In genomic region chr13:83730155-83730712, GRCm38 (mm10) we compare ENCODE assay signal across 8 mouse cellular contexts.
DNase-seq lines count a peak whose midpoint lies in the region; ATAC-seq and TF ChIP-seq lines count a peak whose summit lies in the region.

No protein-coding gene starts in this region.

- H3K27ac ChIP-seq in kidney, postnatal 0 days: peak overlapping the region; percentile 91
- peak overlapping the region; percentile 94 for H3K27ac ChIP-seq in embryonic facial prominence, embryonic 10.5 days (replicated peaks)
- H3K27ac ChIP-seq in intestine, embryonic 16.5 days (ENCODE audit: low read length): peak overlapping the region; percentile 54; the same call in 1 of the 2 replicates
- H3K27ac ChIP-seq in neural tube, embryonic 13.5 days (replicated peaks): peak overlapping the region; percentile 100

- TF ChIP-seq CTCF in kidney, postnatal 0 days (IDR thresholded peaks at IDR 0.05; ENCODE audit: low read depth): no peak

- peaks cover 56% of the 10 kb centered on the region for H3K27me3 ChIP-seq in kidney, postnatal 0 days (ENCODE audit: insufficient read depth, low read length)
- peaks cover 99% of the 10 kb centered on the region for H3K27me3 ChIP-seq in embryonic facial prominence, embryonic 10.5 days (replicated peaks; ENCODE audit: low read depth, poor library complexity, severe bottlenecking)
- peaks cover 63% of the 10 kb centered on the region for H3K27me3 ChIP-seq in intestine, embryonic 16.5 days (replicated peaks; ENCODE audit: control insufficient read depth, insufficient read depth, low read length)
- H3K27me3 ChIP-seq in neural tube, embryonic 13.5 days: no peaks in the 10 kb centered on the region

- H3K9me3 ChIP-seq in kidney, postnatal 0 days (replicated peaks; ENCODE audit: low read length): no peaks in the 10 kb centered on the region
- no peaks in the 10 kb centered on the region for H3K9me3 ChIP-seq in embryonic facial prominence, embryonic 10.5 days
- no peaks in the 10 kb centered on the region for H3K9me3 ChIP-seq in intestine, embryonic 16.5 days (ENCODE audit: control insufficient read depth, low read length)
- no peaks in the 10 kb centered on the region for H3K9me3 ChIP-seq in neural tube, embryonic 13.5 days

- peak; percentile 55 for ATAC-seq in kidney, postnatal 0 days (replicated peaks; ENCODE audit: low FRiP score, low read depth)
- ATAC-seq in intestine, embryonic 16.5 days: no peak; the same call in 1 of the 2 replicates
- ATAC-seq in neural tube, embryonic 13.5 days (ENCODE audit: low read depth): no peak; the same call in 1 of the 2 replicates

- H3K4me2 ChIP-seq in kidney, postnatal 0 days (ENCODE audit: low read length): peak overlapping the region; percentile 96
- H3K4me2 ChIP-seq in intestine, embryonic 16.5 days (ENCODE audit: low read depth, low read length): peak overlapping the region; percentile 98
- peak overlapping the region; percentile 69 for H3K4me2 ChIP-seq in neural tube, embryonic 13.5 days

- no peaks in the 10 kb centered on the region for H3K36me3 ChIP-seq in kidney, postnatal 0 days (ENCODE audit: insufficient read depth, low read length)
- H3K36me3 ChIP-seq in embryonic facial prominence, embryonic 10.5 days (replicated peaks): no peaks in the 10 kb centered on the region
- H3K36me3 ChIP-seq in intestine, embryonic 16.5 days (ENCODE audit: control insufficient read depth, insufficient read depth, low read length): no peaks in the 10 kb centered on the region
- peaks cover 8% of the 10 kb centered on the region; the same call in 1 of the 2 replicates for H3K36me3 ChIP-seq in neural tube, embryonic 13.5 days

- H3K4me1 ChIP-seq in kidney, postnatal 0 days (replicated peaks; ENCODE audit: insufficient read depth, low read length): no peaks in the 10 kb centered on the region; the same call in 1 of the 2 replicates
- H3K4me1 ChIP-seq in embryonic facial prominence, embryonic 10.5 days: peaks cover 22% of the 10 kb centered on the region
- peaks cover 10% of the 10 kb centered on the region for H3K4me1 ChIP-seq in intestine, embryonic 16.5 days (ENCODE audit: control insufficient read depth, insufficient read depth, low read length)
- H3K4me1 ChIP-seq in neural tube, embryonic 13.5 days (replicated peaks): no peaks in the 10 kb centered on the region

- DNase-seq in kidney, postnatal 0 days (ENCODE audit: low spot score): no peak
- DNase-seq in kidney, adult 11 months: no peak
- DNase-seq in embryonic facial prominence, embryonic 10.5 days (ENCODE audit: low spot score): no peak
- no peak for DNase-seq in ovary, postnatal 36 days (ENCODE audit: low spot score)
- DNase-seq in thymus, postnatal 4 days: no peak
- no peak for DNase-seq in cerebellum, postnatal 10 days

- 3% methylated on average over 16 of the region's 16 CpGs for WGBS in kidney, postnatal 0 days
- WGBS in embryonic facial prominence, embryonic 10.5 days: under 1% methylated on average over 16 of the region's 16 CpGs
- 4% methylated on average over 16 of the region's 16 CpGs for WGBS in intestine, embryonic 16.5 days
- WGBS in neural tube, embryonic 13.5 days: under 1% methylated on average over 16 of the region's 16 CpGs

- peak overlapping the region; percentile 61 for H3K4me3 ChIP-seq in kidney, postnatal 0 days (replicated peaks; ENCODE audit: low read depth, low read length)
- peak overlapping the region; percentile 72 for H3K4me3 ChIP-seq in embryonic facial prominence, embryonic 10.5 days
- H3K4me3 ChIP-seq in intestine, embryonic 16.5 days (ENCODE audit: low read length): peak overlapping the region; percentile 65
- peak overlapping the region; percentile 84 for H3K4me3 ChIP-seq in neural tube, embryonic 13.5 days

- peak overlapping the region; percentile 75 for H3K9ac ChIP-seq in kidney, postnatal 0 days (ENCODE audit: low read depth, low read length)
- peak overlapping the region; percentile 74 for H3K9ac ChIP-seq in intestine, embryonic 16.5 days (ENCODE audit: low read depth, low read length)
- H3K9ac ChIP-seq in neural tube, embryonic 13.5 days: peak overlapping the region; percentile 100
